Comparison of ENCODE assay signal across 11 mouse cellular contexts in the genomic region with DNA sequence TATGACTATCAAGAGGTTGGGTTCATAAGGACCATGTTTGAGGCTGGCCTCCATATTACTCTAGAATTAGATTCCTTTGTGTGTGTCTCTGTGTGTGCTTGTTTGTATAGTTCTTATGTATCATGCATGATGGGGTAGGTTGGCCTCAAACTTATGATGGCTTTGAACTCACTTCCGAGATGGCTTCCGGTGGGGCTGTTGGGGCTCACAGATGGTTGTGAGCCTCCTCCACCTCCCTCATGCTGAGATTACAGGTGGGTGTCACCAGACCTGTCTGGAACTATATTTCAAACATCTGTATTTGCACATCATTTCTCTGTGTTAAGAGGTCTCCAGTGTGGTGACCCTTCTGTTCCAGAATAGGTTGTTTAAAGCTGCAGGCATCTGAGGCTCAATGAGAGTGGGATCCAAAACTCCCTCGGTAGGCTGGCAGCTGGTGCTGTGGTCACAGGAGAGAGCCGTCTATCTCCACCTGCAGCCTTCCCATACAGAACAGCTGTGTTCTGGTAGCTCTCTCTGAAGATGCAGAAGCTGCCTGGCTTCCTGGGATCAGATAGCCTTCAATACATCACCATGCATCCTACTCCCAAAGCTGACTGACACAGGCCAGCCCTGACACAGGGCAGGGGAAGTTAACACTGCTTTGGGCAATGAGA.
"Had no signal": no experiment of that assay in that cellular context is flagged by ENCODE, and none has a peak within 500 bp of the region (broad histone marks: within the 10 kb centered on the region; RNA-seq: fewer than 3 reads in every experiment).

No protein-coding gene starts in this region.

- DNase-seq: kidney, adult 18-20 months; kidney, adult 9 months; kidney, postnatal 14 days; kidney, postnatal 4 days; liver; lung, adult 18-20 months; lung, postnatal 10 days; lung, postnatal 4 days; right cerebral cortex, adult 18-20 months; right cerebral cortex, postnatal 14 days; right cerebral cortex, postnatal 4 days had no signal
